Mouse (Mus musculus): ENCODE data around the gene Scn4b. TPM values are rescaled to one million over a fixed set of nuclear protein-coding genes. Genes with fewer than 3 reads are reported as not detected.

Gene Scn4b
- polyA plus RNA-seq, 1 experiment from 2014 or later: 0.11 TPM

GRCm38 (mm10) chr9:45196125-45196830 is 58.1 kb downstream of the Scn4b start:
- H3K36me3 ChIP-seq (ENCODE audit: control insufficient read depth, insufficient read depth, low read length): no peaks in the 10 kb centered on the region
- no peaks in the 10 kb centered on the region for H3K4me1 ChIP-seq (replicated peaks; ENCODE audit: control insufficient read depth, insufficient read depth)
- H3K27ac ChIP-seq (replicated peaks): no peak overlapping the region
- no peak overlapping the region for H3K4me2 ChIP-seq (replicated peaks; ENCODE audit: low read depth)
- no peaks in the 10 kb centered on the region for H3K27me3 ChIP-seq (ENCODE audit: control insufficient read depth, insufficient read depth, low read length)
- TF ChIP-seq EP300 (optimal IDR thresholded peaks at IDR 0.05) (no peak), CTCF (IDR thresholded peaks at IDR 0.05; ENCODE audit: low read depth) (no peak)
- no peak overlapping the region for H3K4me3 ChIP-seq (ENCODE audit: low read depth, low read length)
- ATAC-seq (ENCODE audit: low FRiP score, low TSS enrichment): no peak
- DNase-seq (ENCODE audit: low spot score): no peak
- H3K9me3 ChIP-seq (ENCODE audit: control insufficient read depth, low read length): no peaks in the 10 kb centered on the region
- 70% methylated on average over 8 of the region's 8 CpGs for WGBS
- no peak overlapping the region for H3K9ac ChIP-seq (ENCODE audit: low read length)

- Histone ChIP-seq H3K4me1 (replicated peaks; ENCODE audit: control insufficient read depth, insufficient read depth) (no peaks in the 10 kb centered on the region), H3K9ac (ENCODE audit: low read length) (no peak overlapping the region), H3K4me2 (replicated peaks; ENCODE audit: low read depth) (no peak overlapping the region), H3K4me3 (ENCODE audit: low read depth, low read length) (no peak overlapping the region), H3K9me3 (ENCODE audit: control insufficient read depth, low read length) (no peaks in the 10 kb centered on the region), H3K36me3 (ENCODE audit: control insufficient read depth, insufficient read depth, low read length) (no peaks in the 10 kb centered on the region), H3K27me3 (ENCODE audit: control insufficient read depth, insufficient read depth, low read length) (no peaks in the 10 kb centered on the region), H3K27ac (replicated peaks) (no peak overlapping the region)
- DNase-seq (ENCODE audit: low spot score): no peak
- TF ChIP-seq EP300 (optimal IDR thresholded peaks at IDR 0.05) (no peak), CTCF (IDR thresholded peaks at IDR 0.05; ENCODE audit: low read depth) (no peak)
- WGBS: 76% methylated on average over 5 of the region's 5 CpGs
- no peak for ATAC-seq (ENCODE audit: low FRiP score, low TSS enrichment)
These were observed 59.4 kb downstream of the Scn4b start for GRCm38 (mm10) chr9:45197549-45197948.

GRCm38 (mm10) chr9:45201319-45201947 is 63.2 kb downstream of the Scn4b start:
- H3K36me3 ChIP-seq (ENCODE audit: control insufficient read depth, insufficient read depth, low read length): no peaks in the 10 kb centered on the region
- 64% methylated on average over 5 of the region's 5 CpGs for WGBS
- H3K4me1 ChIP-seq (replicated peaks; ENCODE audit: control insufficient read depth, insufficient read depth): no peaks in the 10 kb centered on the region
- H3K9ac ChIP-seq (ENCODE audit: low read length): no peak overlapping the region
- no peak for ATAC-seq (ENCODE audit: low FRiP score, low TSS enrichment)
- H3K27ac ChIP-seq (replicated peaks): 0 out of 2 replicates have a peak overlapping the region, but pooled peaks have one; percentile 4
- DNase-seq (ENCODE audit: low spot score): peak; percentile 15
- no peaks in the 10 kb centered on the region for H3K9me3 ChIP-seq (ENCODE audit: control insufficient read depth, low read length)
- TF ChIP-seq CTCF (IDR thresholded peaks at IDR 0.05; ENCODE audit: low read depth): no peak
- no peak for TF ChIP-seq EP300 (optimal IDR thresholded peaks at IDR 0.05)
- H3K27me3 ChIP-seq (ENCODE audit: control insufficient read depth, insufficient read depth, low read length): no peaks in the 10 kb centered on the region
- peak overlapping the region; percentile 11; the same call in 1 of the 2 replicates for H3K4me2 ChIP-seq (replicated peaks; ENCODE audit: low read depth)
- no peak overlapping the region for H3K4me3 ChIP-seq (ENCODE audit: low read depth, low read length)

GRCm38 (mm10) chr9:45202021-45202798 is 64.0 kb downstream of the Scn4b start:
- peak; percentile 78 for DNase-seq (ENCODE audit: low spot score)
- ATAC-seq (ENCODE audit: low FRiP score, low TSS enrichment): peak; percentile 45
- Histone ChIP-seq H3K4me2 (replicated peaks; ENCODE audit: low read depth) (peak overlapping the region; percentile 45), H3K4me1 (replicated peaks; ENCODE audit: control insufficient read depth, insufficient read depth) (no peaks in the 10 kb centered on the region), H3K9ac (ENCODE audit: low read length) (no peak overlapping the region), H3K27me3 (ENCODE audit: control insufficient read depth, insufficient read depth, low read length) (no peaks in the 10 kb centered on the region), H3K4me3 (ENCODE audit: low read depth, low read length) (no peak overlapping the region), H3K27ac (replicated peaks) (peak overlapping the region; percentile 76), H3K9me3 (ENCODE audit: control insufficient read depth, low read length) (no peaks in the 10 kb centered on the region), H3K36me3 (ENCODE audit: control insufficient read depth, insufficient read depth, low read length) (no peaks in the 10 kb centered on the region)
- WGBS: 54% methylated on average over 9 of the region's 9 CpGs
- TF ChIP-seq CTCF (IDR thresholded peaks at IDR 0.05; ENCODE audit: low read depth) (no peak), EP300 (optimal IDR thresholded peaks at IDR 0.05) (no peak)

Other genes starting within 250 kb of the Scn4b start
- 1,024 and 1,071 TPM in 2 replicates for gene Atp5l, start 217.7 kb upstream of the Scn4b start, polyA plus RNA-seq (2015; fragmentation: Nextera tagmentation; extraction: Ambion mirVana)
- 11.7 and 14.3 TPM in 2 replicates for gene Ube4a, start 172.8 kb upstream of the Scn4b start, polyA plus RNA-seq (2015; fragmentation: Nextera tagmentation; extraction: Ambion mirVana)
- gene Cd3g, start 158.0 kb upstream of the Scn4b start, polyA plus RNA-seq (2015; fragmentation: Nextera tagmentation; extraction: Ambion mirVana): 0.16 and 0.39 TPM in 2 replicates
- 0.15 TPM in 1 of 2 replicates, not detected in the other for gene Cd3d, start 156.6 kb upstream of the Scn4b start, polyA plus RNA-seq (2015; fragmentation: Nextera tagmentation; extraction: Ambion mirVana)
- gene Cd3e, start 128.8 kb upstream of the Scn4b start, polyA plus RNA-seq (2015; fragmentation: Nextera tagmentation; extraction: Ambion mirVana): 0.18 TPM in 1 of 2 replicates, not detected in the other
- 38.1 and 45.4 TPM in 2 replicates for gene Mpzl2, start 98.6 kb upstream of the Scn4b start, polyA plus RNA-seq (2015; fragmentation: Nextera tagmentation; extraction: Ambion mirVana)
- 30.8 and 31.6 TPM in 2 replicates for gene Mpzl3, start 83.2 kb upstream of the Scn4b start, polyA plus RNA-seq (2015; fragmentation: Nextera tagmentation; extraction: Ambion mirVana)
- gene Jaml, start 59.2 kb upstream of the Scn4b start, polyA plus RNA-seq (2015; fragmentation: Nextera tagmentation; extraction: Ambion mirVana): 3.4 and 3.5 TPM in 2 replicates
- gene Scn2b, start 20.6 kb upstream of the Scn4b start, polyA plus RNA-seq (2015; fragmentation: Nextera tagmentation; extraction: Ambion mirVana): 0.84 and 0.94 TPM in 2 replicates
- gene BC049352, start 43.6 kb downstream of the Scn4b start, polyA plus RNA-seq (2015; fragmentation: Nextera tagmentation; extraction: Ambion mirVana): 0.11 and 0.12 TPM in 2 replicates
- 23.4 and 25.3 TPM in 2 replicates for gene Tmprss4, start 65.7 kb downstream of the Scn4b start, polyA plus RNA-seq (2015; fragmentation: Nextera tagmentation; extraction: Ambion mirVana)
- 1.0 and 1.1 TPM in 2 replicates for gene Il10ra, start 130.8 kb downstream of the Scn4b start, polyA plus RNA-seq (2015; fragmentation: Nextera tagmentation; extraction: Ambion mirVana)
- gene Tmprss13, start 180.7 kb downstream of the Scn4b start, polyA plus RNA-seq (2015; fragmentation: Nextera tagmentation; extraction: Ambion mirVana): 33.1 and 33.6 TPM in 2 replicates
- 50.3 and 66.9 TPM in 2 replicates for gene Fxyd6, start 231.8 kb downstream of the Scn4b start, polyA plus RNA-seq (2015; fragmentation: Nextera tagmentation; extraction: Ambion mirVana)

All from stomach, postnatal 0 days (tissue).